Mouse (Mus musculus): ENCODE data around the gene Skil. TPM values are rescaled to one million over a fixed set of nuclear protein-coding genes. Genes with fewer than 3 reads are reported as not detected.

Gene Skil
- 10 to 100 TPM; 54.4 to 60.6 TPM for polyA plus RNA-seq (2017; shearing (Covaris generic))

GRCm38 (mm10) chr3:31094531-31095178, at the start of gene Skil:
TSS of gene Skil (plus strand) at chr3:31095058.
- ATAC-seq, result peak; percentile 69

DNA sequence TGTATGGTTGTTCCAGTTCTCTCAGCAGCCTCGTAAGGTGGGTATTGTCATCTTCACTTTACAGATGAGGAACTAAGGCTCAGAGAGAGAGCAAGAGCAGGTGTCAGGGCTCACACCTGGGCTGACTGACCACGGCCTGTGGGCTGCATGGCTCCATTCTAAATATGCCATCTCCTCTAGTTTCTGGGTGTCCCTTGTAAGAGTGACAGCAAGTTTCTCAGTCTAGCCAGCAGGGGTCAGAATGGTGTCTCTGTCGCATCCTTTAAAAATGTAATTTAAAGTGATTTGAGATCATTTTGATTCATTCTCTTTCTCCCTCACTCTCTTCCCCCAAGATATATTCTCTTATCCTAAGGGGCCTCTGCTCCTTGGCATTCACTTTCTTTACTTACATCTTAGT, 47.6 kb upstream of the Skil start:
- ATAC-seq, result no peak

GRCm38 (mm10) chr3:31049087-31049486, 45.8 kb upstream of the Skil start:
- no peak for ATAC-seq

- ATAC-seq, result no peak
Measured at GRCm38 (mm10) chr3:31050375-31050774, 44.5 kb upstream of the Skil start.

DNA sequence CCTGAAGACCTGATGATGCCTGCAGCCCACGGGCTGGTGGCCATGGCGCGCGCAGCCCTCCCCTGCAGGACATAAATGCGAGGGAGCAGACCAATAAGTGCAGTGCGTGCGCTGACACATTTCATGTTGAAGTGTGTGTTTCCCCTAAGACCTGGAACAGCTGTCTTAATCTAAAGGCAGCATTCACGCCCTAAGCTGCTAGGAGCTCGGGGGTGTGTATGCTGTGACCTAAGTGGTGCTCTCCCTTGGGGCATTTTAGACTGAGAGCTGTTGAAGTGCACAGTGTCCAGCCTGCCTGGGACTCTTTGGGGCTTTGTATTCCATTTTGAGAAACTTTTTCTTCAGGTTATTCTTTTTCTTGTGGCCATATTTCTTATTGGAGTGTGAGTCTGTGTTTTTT, 43.1 kb upstream of the Skil start:
- no peak for ATAC-seq

DNA sequence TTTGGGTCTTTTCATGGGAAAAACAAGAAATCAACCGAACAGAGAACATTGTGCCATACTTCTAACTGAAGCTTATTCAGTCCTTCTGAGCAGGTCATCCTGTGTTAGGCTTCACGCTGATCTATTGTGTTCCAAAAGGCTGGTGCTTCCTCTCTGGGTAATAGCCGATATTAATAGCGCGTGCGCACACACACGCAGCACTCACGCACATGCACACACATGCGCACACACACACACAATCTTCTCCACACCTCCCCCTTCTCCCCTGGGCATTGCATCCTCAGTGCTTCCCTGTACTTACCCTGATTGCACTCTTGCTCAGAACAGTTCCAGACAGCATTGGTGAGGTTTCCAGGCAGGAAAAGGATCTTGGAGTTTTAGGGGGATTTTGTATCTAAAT, 41.7 kb upstream of the Skil start:
- ATAC-seq, result no peak

GRCm38 (mm10) chr3:31054888-31055287, 40.0 kb upstream of the Skil start:
- ATAC-seq, result no peak

DNA sequence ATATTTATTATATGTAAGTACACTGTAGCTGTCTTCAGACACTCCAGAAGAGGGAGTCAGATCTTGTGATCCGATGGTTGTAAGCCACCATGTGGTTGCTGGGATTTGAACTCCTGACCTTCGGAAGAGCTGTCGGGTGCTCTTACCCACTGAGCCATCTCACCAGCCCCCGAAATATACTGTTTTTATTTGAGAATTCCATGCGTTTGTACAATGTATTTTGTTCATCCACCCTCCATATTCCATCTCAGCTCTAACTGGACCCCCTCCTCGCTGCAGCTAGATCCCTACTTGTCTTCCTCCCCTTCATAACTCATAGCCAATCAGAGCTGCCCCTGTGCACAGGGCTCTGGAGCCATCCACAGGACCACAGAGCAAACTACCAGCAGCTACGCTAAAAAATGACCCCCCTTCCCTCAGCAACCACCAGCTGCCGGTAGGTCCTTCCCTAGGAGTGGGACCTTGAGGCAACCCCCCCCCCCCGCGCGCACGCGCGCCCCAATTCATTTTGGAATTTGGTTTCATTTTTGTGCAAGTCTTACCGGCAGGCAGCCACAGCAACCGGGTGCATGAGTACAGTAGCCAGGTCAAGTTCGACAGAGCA, 38.7 kb upstream of the Skil start:
- no peak for ATAC-seq

DNA sequence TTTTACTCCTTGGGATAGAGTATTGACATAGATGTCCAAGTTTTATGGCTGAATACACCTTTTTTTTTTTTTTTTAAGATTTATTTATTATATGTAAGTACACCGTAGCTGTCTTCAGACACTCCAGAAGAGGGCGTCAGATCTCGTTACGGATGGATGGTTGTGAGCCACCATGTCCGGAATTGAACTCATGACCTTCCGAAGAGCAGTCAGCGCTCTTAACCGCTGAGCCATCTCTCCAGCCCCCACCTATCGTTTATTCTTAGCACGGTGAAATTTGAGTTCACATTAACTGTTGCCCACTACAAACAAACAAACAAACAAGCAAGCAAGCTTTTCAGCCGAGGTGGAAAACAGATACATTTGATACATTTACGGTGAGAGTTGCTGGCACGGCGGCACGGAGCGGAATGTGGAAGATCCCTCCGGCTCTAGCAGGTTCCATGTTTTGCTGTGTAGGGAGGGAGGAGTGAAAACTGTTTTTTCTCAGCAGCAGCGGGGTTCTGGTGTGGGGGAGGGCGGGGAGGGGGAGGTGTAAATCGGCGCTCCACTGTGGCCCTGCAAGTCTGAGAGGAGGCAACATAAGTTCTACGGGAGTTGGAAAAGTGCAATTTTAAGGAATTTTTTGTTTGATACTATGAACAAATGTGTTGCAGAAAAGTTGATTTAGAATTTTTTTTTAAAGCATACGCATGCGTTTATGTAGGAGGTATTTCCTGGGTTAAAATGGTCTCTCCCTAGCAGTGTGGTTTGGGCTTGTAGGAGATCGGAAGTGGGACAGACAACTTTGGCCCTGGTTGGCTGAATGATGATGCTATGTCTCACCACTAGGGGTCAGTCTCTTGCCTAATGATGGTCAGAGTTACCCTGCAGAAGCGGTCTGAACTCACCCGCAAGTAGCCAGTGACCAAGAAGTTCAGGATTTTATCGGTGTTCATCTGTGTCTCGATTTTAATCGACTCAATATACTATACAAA, 37.9 kb upstream of the Skil start:
- ATAC-seq, result peak; percentile 24

- ATAC-seq, result no peak
Measured at GRCm38 (mm10) chr3:31060745-31061102, 34.1 kb upstream of the Skil start.

DNA sequence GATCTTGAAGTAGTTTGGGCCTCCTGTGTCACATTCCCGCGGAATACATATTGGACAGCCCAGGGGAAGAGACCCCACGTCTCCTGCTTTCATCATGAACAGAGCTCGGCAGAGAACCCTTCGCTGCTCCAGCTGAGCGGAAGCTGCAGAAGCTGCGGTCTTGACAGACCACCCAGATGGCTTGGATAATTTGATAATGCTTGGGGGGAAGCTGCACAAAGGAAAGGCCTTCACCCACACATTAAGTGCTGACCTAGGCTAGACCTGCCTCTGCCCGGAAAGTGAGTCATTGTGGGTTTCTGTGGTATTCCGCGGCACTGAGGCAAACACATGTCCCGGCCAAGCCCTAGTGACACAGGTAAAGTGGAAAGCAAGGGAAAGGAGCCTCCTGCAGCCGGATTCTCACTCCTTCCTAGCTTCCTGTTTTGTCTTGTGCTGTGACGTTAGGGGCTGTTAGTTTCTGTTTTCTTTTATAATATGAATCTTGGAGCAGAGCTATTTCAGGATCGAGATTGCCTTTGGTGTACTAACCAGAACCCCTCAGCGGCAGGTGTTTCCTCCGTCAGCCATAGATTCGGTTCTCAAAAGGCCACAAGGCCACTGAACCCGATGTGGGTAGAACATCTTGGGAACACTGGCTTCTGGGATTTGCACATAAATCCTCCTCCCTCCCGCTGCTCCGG, 33.6 kb upstream of the Skil start:
- peak; percentile 81 for ATAC-seq

DNA sequence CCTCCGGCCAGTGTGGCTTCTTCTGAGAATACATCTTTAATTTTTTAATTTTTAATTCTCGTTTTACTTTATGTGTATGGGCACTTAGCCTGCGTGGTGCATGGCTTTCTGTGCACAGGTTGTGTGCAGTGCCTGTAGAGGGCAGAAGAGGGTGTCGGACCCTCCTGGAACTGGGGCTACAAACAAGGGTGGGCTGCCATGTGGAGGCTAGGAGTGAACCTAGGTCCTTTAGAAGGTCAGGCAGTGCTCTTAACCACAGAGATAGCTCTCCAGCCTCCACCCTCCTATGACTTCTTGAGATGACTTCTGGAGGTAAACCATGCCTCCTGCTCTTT, 33.1 kb upstream of the Skil start:
- no peak for ATAC-seq

GRCm38 (mm10) chr3:31062325-31062724, 32.5 kb upstream of the Skil start:
- no peak for ATAC-seq

DNA sequence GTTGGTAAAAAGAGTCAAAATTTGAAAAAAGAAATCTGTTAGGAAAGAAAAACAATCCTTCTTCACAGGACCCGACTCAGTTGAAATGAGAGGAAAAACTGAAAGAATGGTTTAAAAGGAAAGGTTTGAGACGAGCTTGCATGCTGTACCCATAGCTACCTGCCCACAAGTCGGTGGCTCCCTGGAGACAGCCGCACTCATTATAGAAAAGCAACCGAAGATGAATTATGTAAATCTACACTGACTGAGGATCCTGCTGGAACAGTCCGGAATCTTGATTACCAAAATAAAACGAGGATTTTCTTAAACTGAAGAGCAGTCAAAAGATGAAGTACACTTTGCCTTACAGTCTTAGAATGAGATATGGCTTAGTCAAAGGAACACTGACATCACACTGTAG, 26.4 kb upstream of the Skil start:
- ATAC-seq, result no peak

- ATAC-seq, result no peak
Measured at GRCm38 (mm10) chr3:31071804-31072203, 23.1 kb upstream of the Skil start.

DNA sequence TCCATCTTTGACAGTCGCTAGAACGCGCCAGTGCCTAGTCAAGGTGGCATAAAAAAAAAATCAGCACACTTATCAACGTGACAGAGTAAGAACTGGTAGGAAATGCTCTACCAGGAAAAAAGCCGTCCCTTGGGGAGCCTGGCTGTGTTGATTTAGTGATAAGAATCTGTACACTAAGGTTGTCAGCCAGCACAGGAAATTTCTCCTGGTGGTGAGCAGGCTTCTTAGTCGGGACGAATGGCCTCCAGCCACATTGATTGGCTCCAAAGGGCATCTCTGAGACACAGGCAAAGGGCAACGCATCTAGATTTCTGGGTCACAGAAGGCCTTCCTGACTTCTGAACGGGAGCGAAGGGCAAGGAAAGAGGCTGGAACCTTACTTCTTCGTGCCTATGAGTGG, 19.1 kb upstream of the Skil start:
- ATAC-seq, result no peak

DNA sequence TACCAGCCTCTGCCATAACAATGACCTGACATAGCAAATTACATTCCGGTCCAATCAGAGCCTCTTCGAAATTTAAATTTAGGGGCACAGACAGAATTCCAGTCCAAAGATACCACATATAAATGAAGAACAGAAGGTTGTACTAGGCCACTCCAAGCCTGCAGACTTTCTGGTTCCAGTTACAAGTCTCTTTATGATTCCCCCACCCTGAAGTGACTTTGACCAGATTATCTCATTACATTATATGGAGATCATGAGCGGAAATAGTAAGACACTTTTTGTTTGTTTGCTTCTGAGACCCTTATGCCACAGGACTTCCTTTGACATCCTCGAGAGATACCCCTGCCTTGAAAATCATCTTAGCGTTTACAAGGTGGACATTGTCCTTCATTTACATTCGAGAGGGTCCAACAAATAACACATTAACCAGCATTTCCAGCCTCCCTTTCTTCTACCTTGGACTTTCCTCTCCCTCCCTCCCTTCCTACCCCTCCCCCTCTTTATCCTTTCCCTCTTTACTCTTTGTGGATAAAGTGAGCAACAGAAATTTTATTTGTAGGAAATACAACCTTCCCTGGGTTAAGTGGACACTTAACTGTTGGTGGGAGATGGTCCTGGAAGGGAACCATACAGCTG, 17.7 kb upstream of the Skil start:
- no peak for ATAC-seq

- no peak for ATAC-seq
Measured at GRCm38 (mm10) chr3:31079450-31079849, 15.4 kb upstream of the Skil start.

- no peak for ATAC-seq
Measured at GRCm38 (mm10) chr3:31080791-31081502, 13.9 kb upstream of the Skil start.

DNA sequence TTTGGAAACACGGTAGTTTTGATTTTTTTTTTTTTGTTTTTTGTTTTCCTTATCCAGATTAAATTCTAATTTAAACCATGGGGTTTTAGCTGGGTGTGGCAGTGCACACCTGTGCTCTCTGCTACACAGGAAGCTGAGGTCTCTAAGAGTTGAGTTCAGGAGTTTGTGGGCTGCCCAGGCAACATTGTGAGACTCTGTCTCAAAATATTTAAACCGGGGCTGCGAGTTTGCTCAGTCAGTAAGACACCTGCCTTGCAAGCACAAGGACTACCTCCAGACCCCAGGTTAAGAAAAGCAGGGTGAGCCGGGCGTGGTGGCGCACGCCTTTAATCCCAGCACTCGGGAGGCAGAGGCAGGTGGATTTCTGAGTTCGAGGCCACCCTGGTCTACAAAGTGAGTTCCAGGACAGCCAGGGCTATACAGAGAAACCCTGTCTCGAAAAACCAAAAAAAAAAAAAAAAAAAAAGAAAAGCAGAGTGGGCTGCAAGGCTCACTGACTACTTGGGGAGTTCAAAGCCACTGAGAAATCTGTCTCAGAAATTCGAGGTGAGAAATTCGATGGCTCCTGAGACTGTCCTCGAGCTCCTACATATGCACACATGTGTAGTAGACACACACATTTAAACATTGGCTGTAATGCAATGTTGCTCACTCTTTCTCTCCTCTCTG, 11.9 kb upstream of the Skil start:
- ATAC-seq, result peak; percentile 54

DNA sequence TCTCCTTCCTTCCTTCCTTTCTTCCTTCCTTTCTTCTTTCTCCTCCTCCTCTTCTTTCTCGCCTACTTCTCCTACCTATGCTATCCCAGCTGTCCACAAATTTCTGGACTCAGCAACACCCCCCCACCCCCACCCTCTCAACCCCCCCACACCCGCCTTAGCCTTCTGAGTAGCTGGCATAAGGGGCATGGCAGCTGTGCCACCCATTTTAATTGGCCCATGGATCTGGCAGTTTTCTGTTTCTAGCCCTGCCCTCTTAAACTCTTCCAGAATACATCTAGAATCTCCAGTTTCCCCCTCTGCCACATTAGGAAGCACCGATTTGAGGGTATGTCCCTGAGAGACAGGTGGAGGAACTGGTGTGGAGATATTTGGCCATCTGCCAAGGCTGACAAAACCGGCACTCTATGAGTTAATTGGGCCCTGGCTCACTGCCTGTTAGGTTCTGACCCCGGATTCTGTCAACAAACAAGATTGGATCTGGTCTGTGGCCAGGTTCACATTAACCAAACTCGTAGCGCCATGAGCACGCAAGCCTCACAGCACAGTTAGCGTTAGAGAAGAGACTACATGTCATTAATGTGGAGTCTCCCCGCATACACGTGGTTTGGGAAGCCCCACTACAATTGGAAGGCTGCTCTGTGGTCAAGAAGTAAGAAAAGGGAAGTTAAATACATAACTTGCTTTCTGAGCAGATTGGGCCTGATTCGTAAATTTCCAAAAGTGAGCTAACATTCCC, 11.2 kb upstream of the Skil start:
- no peak for ATAC-seq

Measured in activated CD4-positive, CD25-positive, alpha-beta regulatory T cell, adult 4 months (primary cell).